Mouse (Mus musculus) liver, embryonic 11.5 days (tissue): ENCODE results near the gene Gm30083. TPM values are rescaled to one million over a fixed set of nuclear protein-coding genes. Genes with fewer than 3 reads are reported as not detected.

ENCODE experiments used
- ATAC-seq: fragments of 200-750 bp; cut with Nextera tagmentation; replicated peaks from 2 replicates; pipeline ENCODE4 v1.8.0; 2017; ENCODE audit warnings: moderate number of reproducible peaks, mild to moderate bottlenecking, moderate TSS enrichment, moderate library complexity; ENCODE audit not compliant: low FRiP score
- DNase-seq: peaks from one replicate; pipeline ENCODE4 v3.0.0-alpha.2; 2017; ENCODE audit warnings: low spot score
- H3K27ac ChIP-seq: fragments of 300-500 bp; sonication (generic); 2 replicates; pipeline ENCODE4 v1.5.1; 2014; ENCODE audit warnings: mild to moderate bottlenecking, low read depth, low read length, control low read depth
- H3K27me3 ChIP-seq: fragments of 300-500 bp; sonication (generic); replicated peaks from 2 replicates; pipeline ENCODE4 v1.6.1; 2014; ENCODE audit warnings: low read length, mixed read lengths; ENCODE audit not compliant: control insufficient read depth, insufficient read depth
- H3K36me3 ChIP-seq: fragments of 300-500 bp; sonication (generic); 2 replicates; pipeline ENCODE4 v1.6.1; 2014; ENCODE audit warnings: mild to moderate bottlenecking, low read length, moderate library complexity, mixed read lengths; ENCODE audit not compliant: control insufficient read depth, insufficient read depth
- H3K4me1 ChIP-seq: fragments of 300-500 bp; sonication (generic); replicated peaks from 2 replicates; pipeline ENCODE4 v1.6.1; 2014; ENCODE audit warnings: low read length, mixed read lengths; ENCODE audit not compliant: control insufficient read depth, insufficient read depth
- H3K4me2 ChIP-seq: fragments of 300-500 bp; sonication (generic); 2 replicates; pipeline ENCODE4 v1.6.1; 2014; ENCODE audit warnings: mild to moderate bottlenecking, control low read depth, moderate library complexity
- H3K4me3 ChIP-seq: fragments of 300-500 bp; sonication (generic); 2 replicates; pipeline ENCODE4 v1.5.1; 2014; ENCODE audit warnings: low read depth, low read length, control low read depth
- H3K9ac ChIP-seq: fragments of 300-500 bp; sonication (generic); 2 replicates; pipeline ENCODE4 v1.6.1; 2014; ENCODE audit warnings: low read depth, low read length, control low read depth
- H3K9me3 ChIP-seq: fragments of 300-500 bp; sonication (generic); 2 replicates; pipeline ENCODE4 v1.6.1; 2016; ENCODE audit warnings: low read length, inconsistent platforms, mixed read lengths; ENCODE audit not compliant: control insufficient read depth
- WGBS: fragments of 180-500 bp; shearing (Covaris S2); extraction: QIAGEN DNeasy Blood & Tissue Kit; methylation state at CpG from one replicate; pipeline ENCODE4 v1.1.7; 2014; 5-methylcytosine and 5-hydroxymethylcytosine counted together
- polyA plus RNA-seq: library from polyadenylated mRNA; unstranded; fragments of >200 nt; fragmentation: Nextera tagmentation; extraction: Ambion mirVana; gene quantifications from 2 replicates; pipeline ENCODE4 v1.2.1, GENCODE M21; 2014

Gene Gm30083
- polyA plus RNA-seq, 1 experiment from 2014 or later, result not detected

- Histone ChIP-seq H3K27ac (no peak within 1 kb of the TSS), H3K36me3 (no peaks in the 10 kb centered on the region), H3K4me1 (no peaks in the 10 kb centered on the region), H3K27me3 (no peaks in the 10 kb centered on the region), H3K9me3 (no peaks in the 10 kb centered on the region), H3K4me3 (no peak within 1 kb of the TSS), H3K4me2 (no peak within 1 kb of the TSS), H3K9ac (no peak within 1 kb of the TSS)
- 79% methylated on average over 5 of the region's 5 CpGs for WGBS
- ATAC-seq (no peak), DNase-seq (no peak)
Observed at GRCm38 (mm10) chr14:33953761-33954160, 61.2 kb downstream of the Gm30083 start, which contains the start of gene Rbp3. Rbp3 (plus strand) TSS chr14:33954003.

GRCm38 (mm10) chr14:33952233-33952981, 62.6 kb downstream of the Gm30083 start:
- no peak for ATAC-seq
- WGBS, result 49% methylated on average over 6 of the region's 6 CpGs
- Histone ChIP-seq H3K36me3 (no peaks in the 10 kb centered on the region), H3K27ac (no peak overlapping the region), H3K4me2 (no peak overlapping the region), H3K27me3 (no peaks in the 10 kb centered on the region), H3K9ac (no peak overlapping the region), H3K4me1 (no peaks in the 10 kb centered on the region), H3K4me3 (no peak overlapping the region), H3K9me3 (no peaks in the 10 kb centered on the region)
- DNase-seq, result no peak

- WGBS, result 63% methylated on average over 6 of the region's 6 CpGs
Observed at GRCm38 (mm10) chr14:33946125-33946524, 68.9 kb downstream of the Gm30083 start.

GRCm38 (mm10) chr14:33942222-33942621, 72.8 kb downstream of the Gm30083 start:
- H3K9me3 ChIP-seq, result no peaks in the 10 kb centered on the region
- H3K27ac ChIP-seq, result no peak overlapping the region
- 56% methylated on average over 5 of the region's 5 CpGs for WGBS
- no peak overlapping the region; the same call in 1 of the 2 replicates for H3K4me3 ChIP-seq
- DNase-seq, result no peak
- no peaks in the 10 kb centered on the region for H3K36me3 ChIP-seq
- peak overlapping the region; percentile 6; the same call in 1 of the 2 replicates for H3K4me2 ChIP-seq
- no peaks in the 10 kb centered on the region; the same call in 1 of the 2 replicates for H3K4me1 ChIP-seq
- 0 out of 2 replicates have a peak, but pooled peaks cover 3% of the 10 kb centered on the region for H3K27me3 ChIP-seq
- ATAC-seq, result no peak
- no peak overlapping the region for H3K9ac ChIP-seq

More at GRCm38 (mm10) chr14:33946125-33946524, 68.9 kb downstream of the Gm30083 start:
- H3K27ac ChIP-seq, result no peak overlapping the region
- H3K9ac ChIP-seq, result no peak overlapping the region
- no peaks in the 10 kb centered on the region for H3K9me3 ChIP-seq
- no peaks in the 10 kb centered on the region for H3K36me3 ChIP-seq
- H3K4me2 ChIP-seq, result no peak overlapping the region
- no peaks in the 10 kb centered on the region for H3K27me3 ChIP-seq
- no peaks in the 10 kb centered on the region for H3K4me1 ChIP-seq
- DNase-seq (no peak), ATAC-seq (no peak)
- H3K4me3 ChIP-seq, result no peak overlapping the region

GRCm38 (mm10) chr14:33940739-33941138, 74.2 kb downstream of the Gm30083 start, which contains the start of gene Gdf2:
Gdf2 (plus strand) TSS chr14:33941039.
- Histone ChIP-seq H3K9ac (no peak within 1 kb of the TSS), H3K27ac (peak within 1 kb of the TSS; percentile 48), H3K4me2 (peak within 1 kb of the TSS; percentile 9; the same call in 1 of the 2 replicates), H3K36me3 (no peaks in the 10 kb centered on the region), H3K4me3 (peak within 1 kb of the TSS; percentile 29; the same call in 1 of the 2 replicates), H3K9me3 (no peaks in the 10 kb centered on the region), H3K27me3 (0 out of 2 replicates have a peak, but pooled peaks cover 3% of the 10 kb centered on the region), H3K4me1 (no peaks in the 10 kb centered on the region; the same call in 1 of the 2 replicates)
- WGBS, result 40% methylated on average over 8 of the region's 8 CpGs
- DNase-seq (no peak), ATAC-seq (no peak; the same call in 1 of the 2 replicates)

- Histone ChIP-seq H3K4me1 (no peaks in the 10 kb centered on the region; the same call in 1 of the 2 replicates), H3K27ac (no peak overlapping the region), H3K9ac (no peak overlapping the region), H3K36me3 (no peaks in the 10 kb centered on the region), H3K27me3 (0 out of 2 replicates have a peak, but pooled peaks cover 3% of the 10 kb centered on the region), H3K4me3 (no peak overlapping the region), H3K9me3 (no peaks in the 10 kb centered on the region), H3K4me2 (peak overlapping the region; percentile 13; the same call in 1 of the 2 replicates)
- WGBS, result 23% methylated on average over 9 of the region's 9 CpGs
- no peak; the same call in 1 of the 2 replicates for ATAC-seq
- DNase-seq, result peak; percentile 54
Observed at GRCm38 (mm10) chr14:33939117-33939516, 75.9 kb downstream of the Gm30083 start.

Other genes with a start within 250 kb of the Gm30083 start
- 23.9 and 25.9 TPM in 2 replicates for gene Gdf10, start 91.6 kb downstream of the Gm30083 start, polyA plus RNA-seq
- 17.4 and 18.4 TPM in 2 replicates for gene Gdf2, start 74.1 kb downstream of the Gm30083 start, polyA plus RNA-seq
- 0.12 TPM in 2 replicates for gene Rbp3, start 61.2 kb downstream of the Gm30083 start, polyA plus RNA-seq
- gene Zfp488, start 36.4 kb downstream of the Gm30083 start, polyA plus RNA-seq, result 0.08 TPM in 1 of 2 replicates, not detected in the other
- gene Gm5460, start 1.6 kb upstream of the Gm30083 start, polyA plus RNA-seq, result not detected in 2 replicates
- not detected in 2 replicates for gene Antxrl, start 37.5 kb upstream of the Gm30083 start, polyA plus RNA-seq
- 0.14 and 0.27 TPM in 2 replicates for gene Anxa8, start 70.8 kb upstream of the Gm30083 start, polyA plus RNA-seq
- not detected in 2 replicates for gene A630023A22Rik, start 87.6 kb upstream of the Gm30083 start, polyA plus RNA-seq
- 0.04 and 0.06 TPM in 2 replicates for gene Npy4r, start 137.3 kb upstream of the Gm30083 start, polyA plus RNA-seq
- 0.03 and 0.16 TPM in 2 replicates for gene Gprin2, start 186.5 kb upstream of the Gm30083 start, polyA plus RNA-seq
- 0.21 and 0.29 TPM in 2 replicates for gene Syt15, start 204.4 kb upstream of the Gm30083 start, polyA plus RNA-seq